Mouse (Mus musculus): ENCODE measurements around the gene Msx1.
"Not testable (repeated sequence)": the region's sequence is repeated elsewhere in the genome, so short reads cannot be mapped to it uniquely, and the experiment has no call there.

DNA sequence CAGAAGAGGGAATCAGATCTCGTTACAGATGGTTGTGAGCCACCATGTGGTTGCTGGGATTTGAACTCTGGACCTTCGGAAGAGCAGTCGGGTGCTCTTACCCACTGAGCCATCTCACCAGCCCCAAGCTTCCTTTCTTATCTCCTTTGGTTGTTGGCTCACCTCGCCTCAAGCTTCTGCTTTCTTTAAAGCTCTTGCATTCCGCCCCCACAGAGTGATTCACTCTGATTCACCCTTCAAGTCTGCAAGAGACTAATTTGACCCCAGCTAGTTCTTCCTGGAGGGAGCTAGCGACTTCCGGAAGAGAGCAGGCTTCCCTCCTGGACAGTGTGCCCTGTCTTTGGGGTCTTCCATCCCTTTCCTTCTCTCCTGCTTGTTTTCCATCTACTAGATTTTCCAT is 6.1 kb upstream of the Msx1 start:
- not testable (repeated sequence) for TF ChIP-seq CTCF, POLR2A (IDR thresholded peaks at IDR 0.05; ENCODE audit: insufficient read depth, low read depth, low read length)
